Mouse (Mus musculus) inflammation-experienced regulatory T-cells (primary cell): ENCODE results near the gene Snx11. TPM values are rescaled to one million over a fixed set of nuclear protein-coding genes. Genes with fewer than 3 reads are reported as not detected.

ENCODE experiments used
- polyA plus RNA-seq, 2 experiments: library from polyadenylated mRNA; unstranded; fragments of 100-300 nt; shearing (Covaris generic); gene quantifications; one replicate each; pipeline ENCODE4 v1.2.1; 2017

Snx11 gene
- polyA plus RNA-seq, result 10 to 100 TPM; 28.6 to 33.7 TPM

DNA sequence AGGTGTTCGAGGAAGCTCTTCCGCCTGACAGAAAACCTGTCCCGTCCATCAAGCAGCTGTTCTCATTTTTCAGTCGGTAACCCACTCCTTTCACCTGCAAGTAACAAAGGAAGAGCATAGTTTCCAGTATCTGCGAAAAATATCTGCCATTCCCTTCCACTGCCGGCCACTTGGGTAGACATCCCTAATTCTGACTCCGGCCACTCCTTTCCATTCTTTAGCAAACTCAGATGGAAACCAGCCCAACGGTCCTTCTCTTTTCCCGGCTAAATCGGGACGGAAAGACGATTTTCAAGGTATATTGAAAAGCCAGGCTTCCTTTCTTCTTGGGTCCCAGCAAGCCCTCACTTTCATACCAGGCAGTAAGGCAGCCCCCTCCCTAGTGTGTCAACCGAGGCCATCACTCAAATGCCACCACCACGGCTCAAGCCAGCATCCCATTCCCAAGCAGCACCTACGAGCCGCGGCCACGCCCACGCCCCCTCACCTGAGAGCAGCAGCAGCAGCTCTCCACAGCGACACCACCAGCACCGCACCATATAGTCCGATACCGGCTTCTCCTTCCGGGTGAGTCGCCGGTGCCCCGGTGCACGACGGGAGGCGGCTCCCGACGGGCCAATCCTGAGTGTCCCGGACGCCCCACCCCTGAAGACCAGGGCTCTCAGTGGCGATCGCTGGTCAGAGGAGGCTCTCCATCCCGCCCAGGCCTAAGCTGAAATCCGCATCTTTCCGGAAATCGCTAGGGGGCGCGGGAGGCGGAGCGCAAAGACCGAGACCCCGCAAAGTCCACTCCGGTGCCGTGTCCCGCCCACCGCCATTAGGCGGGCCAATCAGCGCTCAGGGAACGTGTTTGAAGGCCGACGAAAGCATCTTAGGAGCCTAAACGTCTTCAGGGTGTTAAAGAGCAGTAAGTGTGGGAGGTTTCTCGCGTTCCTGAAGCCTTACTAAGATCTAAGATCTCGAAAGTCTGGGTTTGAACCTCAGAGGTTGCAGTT is at the start of gene Snx11:
Gene Snx11 (minus strand): TSS at position 592 of the 995 bp plus-strand sequence.

GRCm38 (mm10) chr11:96788871-96789795 is 11.8 kb upstream of the Snx11 start, which contains the start of gene Cbx1:
Cbx1 (plus strand) TSS chr11:96789127.

Other genes with a start within 250 kb of the Snx11 start
- 10 to 100 TPM; 33.8 to 37.7 TPM for gene Cbx1, start 11.6 kb upstream of the Snx11 start, polyA plus RNA-seq
- 10 to 100 TPM; 50.4 to 79.6 TPM for gene Nfe2l1, start 52.4 kb upstream of the Snx11 start, polyA plus RNA-seq
- gene Copz2, start 72.3 kb upstream of the Snx11 start, polyA plus RNA-seq, result 1 to 10 TPM in 1 of 2 experiments, not detected in 1; 8.0 TPM
- gene Cdk5rap3, start 138.9 kb upstream of the Snx11 start, polyA plus RNA-seq, result 10 to 100 TPM; 64.1 to 95.4 TPM
- gene Prr15l, start 150.5 kb upstream of the Snx11 start, polyA plus RNA-seq, result under 1 TPM; 0.48 to 0.70 TPM
- 10 to 100 TPM; 32.8 to 42.0 TPM for gene Pnpo, start 166.4 kb upstream of the Snx11 start, polyA plus RNA-seq
- 10 to 100 TPM; 53.2 to 80.2 TPM for gene Sp2, start 205.4 kb upstream of the Snx11 start, polyA plus RNA-seq
- 10 to 100 TPM; 26.1 to 30.2 TPM for gene Sp6, start 235.8 kb upstream of the Snx11 start, polyA plus RNA-seq